Mouse (Mus musculus) kidney, embryonic 14.5 days (tissue): ENCODE results near the gene Stub1. TPM values are rescaled to one million over a fixed set of nuclear protein-coding genes. Genes with fewer than 3 reads are reported as not detected.

Experiments used
- ATAC-seq: fragments of 200-750 bp; cut with Nextera tagmentation; 2 replicates; pipeline ENCODE4 v1.8.0; 2017; ENCODE audit warnings: moderate number of reproducible peaks, mild to moderate bottlenecking, moderate TSS enrichment, moderate library complexity; ENCODE audit not compliant: low FRiP score, low TSS enrichment
- H3K27ac ChIP-seq: fragments of 300-500 bp; sonication (generic); 2 replicates; pipeline ENCODE4 v1.5.1; 2014; ENCODE audit warnings: low read depth, mild to moderate bottlenecking, low read length, moderate library complexity, mixed read lengths
- H3K27me3 ChIP-seq: fragments of 300-500 bp; sonication (generic); 2 replicates; pipeline ENCODE4 v1.6.1; 2014; ENCODE audit warnings: mild to moderate bottlenecking, low read length; ENCODE audit not compliant: control insufficient read depth, insufficient read depth
- H3K36me3 ChIP-seq: fragments of 300-500 bp; sonication (generic); 2 replicates; pipeline ENCODE4 v1.6.1; 2014; ENCODE audit warnings: low read length, mixed read lengths; ENCODE audit not compliant: control insufficient read depth, insufficient read depth
- H3K4me1 ChIP-seq: fragments of 300-500 bp; sonication (generic); 2 replicates; pipeline ENCODE4 v1.6.1; 2014; ENCODE audit warnings: low read length, mixed read lengths; ENCODE audit not compliant: control insufficient read depth, insufficient read depth
- H3K4me2 ChIP-seq: fragments of 300-500 bp; sonication (generic); replicated peaks from 2 replicates; pipeline ENCODE4 v1.6.1; 2014; ENCODE audit warnings: low read depth, mild to moderate bottlenecking, low read length
- H3K4me3 ChIP-seq: fragments of 300-500 bp; sonication (generic); 2 replicates; pipeline ENCODE4 v1.5.1; 2014; ENCODE audit warnings: mild to moderate bottlenecking, low read length
- H3K9ac ChIP-seq: fragments of 300-500 bp; sonication (generic); 2 replicates; pipeline ENCODE4 v1.6.1; 2014; ENCODE audit warnings: low read depth, mild to moderate bottlenecking, low read length, moderate library complexity
- H3K9me3 ChIP-seq: fragments of 300-500 bp; sonication (generic); 2 replicates; pipeline ENCODE4 v1.6.1; 2016; ENCODE audit warnings: low read length; ENCODE audit not compliant: control insufficient read depth
- WGBS: fragments of 180-500 bp; shearing (Covaris S2); extraction: QIAGEN DNeasy Blood & Tissue Kit; methylation state at CpG from one replicate; pipeline ENCODE4 v1.1.7; 2014; 5-methylcytosine and 5-hydroxymethylcytosine counted together
- microRNA-seq: library from miRNA; unstranded; fragments of <30 nt; microRNA quantifications from one replicate; pipeline ENCODE4, GENCODE M21; 2016
- polyA plus RNA-seq: library from polyadenylated mRNA; unstranded; fragments of >200 nt; fragmentation: Nextera tagmentation; extraction: Ambion mirVana; gene quantifications from 2 replicates; pipeline ENCODE4 v1.2.1, GENCODE M21; 2014

Gene Stub1
- polyA plus RNA-seq, 1 experiment from 2014 or later, result 350 TPM

DNA sequence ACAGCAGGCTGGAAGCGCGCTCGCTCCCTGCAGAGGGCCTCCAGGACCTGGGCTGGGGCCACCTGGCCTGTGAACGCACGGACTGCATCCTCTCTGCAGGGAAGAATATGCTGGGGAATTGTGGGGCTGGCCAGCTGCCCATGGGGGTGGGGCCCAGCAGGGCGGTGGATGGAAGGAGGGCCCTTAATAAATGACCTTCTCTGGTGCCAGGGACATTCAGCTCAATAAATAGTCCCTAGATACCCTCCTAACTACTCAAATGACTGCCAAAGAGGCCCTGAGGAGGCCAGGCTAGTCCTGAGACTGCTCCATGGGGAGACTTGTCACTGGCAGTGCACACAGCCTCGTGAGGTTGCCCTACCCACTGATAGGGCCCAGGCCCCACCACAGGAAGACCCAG, 50.1 kb downstream of the Stub1 start:
- H3K4me2 ChIP-seq, result no peak overlapping the region
- H3K9me3 ChIP-seq, result no peaks in the 10 kb centered on the region
- no peak overlapping the region for H3K27ac ChIP-seq
- H3K36me3 ChIP-seq, result peaks cover 52% of the 10 kb centered on the region
- 93% methylated on average over 7 of the region's 7 CpGs for WGBS
- peaks cover 12% of the 10 kb centered on the region for H3K4me1 ChIP-seq
- H3K9ac ChIP-seq, result no peak overlapping the region
- no peaks in the 10 kb centered on the region for H3K27me3 ChIP-seq
- no peak for ATAC-seq
- H3K4me3 ChIP-seq, result no peak overlapping the region

DNA sequence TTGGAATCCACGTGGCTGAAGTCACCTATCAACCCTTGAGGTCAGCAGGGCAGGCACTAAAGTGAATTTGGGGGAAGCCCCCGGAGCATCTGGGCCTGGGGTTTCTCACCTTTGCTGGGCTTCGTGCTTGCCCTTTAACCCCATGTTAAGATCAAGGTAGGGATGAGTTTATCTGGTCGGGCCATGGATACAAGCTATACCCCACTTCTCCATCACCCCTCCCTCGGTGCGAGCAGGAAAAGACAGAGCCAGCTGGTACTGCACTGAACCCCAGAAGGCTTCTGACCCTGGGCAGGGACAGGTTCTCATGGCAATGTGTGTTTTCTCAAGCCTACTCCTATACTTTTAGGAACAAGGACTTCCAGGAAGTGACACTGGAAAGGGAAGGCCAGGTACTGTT, 51.9 kb downstream of the Stub1 start:
- Histone ChIP-seq H3K27ac (no peak overlapping the region), H3K27me3 (no peaks in the 10 kb centered on the region), H3K4me1 (peaks cover 12% of the 10 kb centered on the region), H3K4me2 (no peak overlapping the region), H3K9me3 (no peaks in the 10 kb centered on the region), H3K36me3 (peaks cover 54% of the 10 kb centered on the region), H3K4me3 (no peak overlapping the region), H3K9ac (no peak overlapping the region)
- WGBS, result 80% methylated on average over 6 of the region's 6 CpGs
- ATAC-seq, result no peak

Small RNA genes lying within 50 kb of the gene (microRNA-seq; reads per million reads assigned to microRNA genes)
- gene Mir3082 (0.84 reads per million), gene Mir6966 (not detected)

Other genes with a start within 250 kb of the Stub1 start
- 0.50 and 1.5 TPM in 2 replicates for gene Gng13, start 116.2 kb downstream of the Stub1 start, polyA plus RNA-seq
- gene Chtf18, start 106.0 kb downstream of the Stub1 start, polyA plus RNA-seq, result 17.3 and 26.0 TPM in 2 replicates
- 21.6 and 22.1 TPM in 2 replicates for gene Rpusd1, start 105.7 kb downstream of the Stub1 start, polyA plus RNA-seq
- gene Mslnl, start 97.4 kb downstream of the Stub1 start, polyA plus RNA-seq, result not detected in 2 replicates
- gene Msln, start 79.0 kb downstream of the Stub1 start, polyA plus RNA-seq, result 2.6 and 3.3 TPM in 2 replicates
- 25.3 and 27.3 TPM in 2 replicates for gene Narfl, start 59.6 kb downstream of the Stub1 start, polyA plus RNA-seq
- gene Haghl, start 47.7 kb downstream of the Stub1 start, polyA plus RNA-seq, result 75.4 and 75.6 TPM in 2 replicates
- gene Ccdc78, start 46.8 kb downstream of the Stub1 start, polyA plus RNA-seq, result 0.32 and 0.41 TPM in 2 replicates
- 90.2 and 111 TPM in 2 replicates for gene Fam173a, start 40.5 kb downstream of the Stub1 start, polyA plus RNA-seq
- gene AC134908.4, start 37.7 kb downstream of the Stub1 start, polyA plus RNA-seq, result not detected in 2 replicates
- 8.2 and 28.6 TPM in 2 replicates for gene Metrn, start 36.3 kb downstream of the Stub1 start, polyA plus RNA-seq
- 1.1 and 1.3 TPM in 2 replicates for gene Fbxl16, start 24.3 kb downstream of the Stub1 start, polyA plus RNA-seq
- 21.4 and 32.0 TPM in 2 replicates for gene Wdr24, start 9.8 kb downstream of the Stub1 start, polyA plus RNA-seq
- gene Jmjd8, start 4.5 kb downstream of the Stub1 start, polyA plus RNA-seq, result 45.7 and 47.0 TPM in 2 replicates
- 2.0 and 2.5 TPM in 2 replicates for gene Rhbdl1, start 3.9 kb upstream of the Stub1 start, polyA plus RNA-seq
- 1.7 and 2.6 TPM in 2 replicates for gene Gm20683, start 8.4 kb upstream of the Stub1 start, polyA plus RNA-seq
- gene Rhot2, start 11.4 kb upstream of the Stub1 start, polyA plus RNA-seq, result 13.0 and 21.7 TPM in 2 replicates
- 21.4 and 27.5 TPM in 2 replicates for gene Wdr90, start 28.1 kb upstream of the Stub1 start, polyA plus RNA-seq
- 40.0 and 41.4 TPM in 2 replicates for gene Mcrip2, start 35.4 kb upstream of the Stub1 start, polyA plus RNA-seq
- gene Mettl26, start 41.7 kb upstream of the Stub1 start, polyA plus RNA-seq, result 83.9 and 85.3 TPM in 2 replicates
- gene Wfikkn1, start 47.5 kb upstream of the Stub1 start, polyA plus RNA-seq, result 0.99 and 1.2 TPM in 2 replicates
- gene Rab40c, start 86.3 kb upstream of the Stub1 start, polyA plus RNA-seq, result 17.2 and 20.4 TPM in 2 replicates
- 51.5 and 77.2 TPM in 2 replicates for gene Pigq, start 111.5 kb upstream of the Stub1 start, polyA plus RNA-seq
- 0.28 and 0.43 TPM in 2 replicates for gene Nhlrc4, start 111.6 kb upstream of the Stub1 start, polyA plus RNA-seq
- gene A930017K11Rik, start 119.2 kb upstream of the Stub1 start, polyA plus RNA-seq, result 2.8 and 4.4 TPM in 2 replicates
- gene Capn15, start 152.4 kb upstream of the Stub1 start, polyA plus RNA-seq, result 27.1 and 35.3 TPM in 2 replicates
- gene Rab11fip3, start 236.2 kb upstream of the Stub1 start, polyA plus RNA-seq, result 15.0 and 24.2 TPM in 2 replicates